Mouse (Mus musculus) kidney, adult 2 months (tissue): ENCODE measurements around the gene Mmp14.

Experiments
- CTCF ChIP-seq: fragments of 200-500 bp; conservative IDR thresholded peaks from 2 replicates; pipeline ENCODE4 v1.5.1; 2011; ENCODE audit warnings: low read depth, mild to moderate bottlenecking, control low read depth, low read length, moderate library complexity, mixed read lengths; ENCODE audit not compliant: insufficient read depth, insufficient read length
- POLR2A ChIP-seq: fragments of 200-500 bp; IDR thresholded peaks from one replicate; pipeline ENCODE4 v1.6.1; 2011; ENCODE audit warnings: low read depth, low read length, control low read depth

- no peak for TF ChIP-seq CTCF
- TF ChIP-seq POLR2A, result no peak
Measured at GRCm38 (mm10) chr14:54442548-54442947, 11.1 kb downstream of the Mmp14 start.
